Mouse (Mus musculus) intestine, postnatal 0 days (tissue): ENCODE results near the gene Nudt2. TPM values are rescaled to one million over a fixed set of nuclear protein-coding genes. Genes with fewer than 3 reads are reported as not detected.
"Not testable (repeated sequence)": the region's sequence is repeated elsewhere in the genome, so short reads cannot be mapped to it uniquely, and the experiment has no call there.

Experiments
- ATAC-seq: fragments of 200-750 bp; cut with Nextera tagmentation; 2 replicates; pipeline ENCODE4 v1.8.0; 2017; ENCODE audit warnings: mild to moderate bottlenecking, moderate TSS enrichment, moderate library complexity
- H3K27ac ChIP-seq: fragments of 300-500 bp; sonication (generic); 2 replicates; pipeline ENCODE4 v1.5.1; 2014; ENCODE audit warnings: mild to moderate bottlenecking, low read depth, low read length, moderate library complexity
- H3K27me3 ChIP-seq: fragments of 300-500 bp; sonication (generic); replicated peaks from 2 replicates; pipeline ENCODE4 v1.6.1; 2014; ENCODE audit warnings: low read length, mixed read lengths; ENCODE audit not compliant: control insufficient read depth, insufficient read depth
- H3K36me3 ChIP-seq: fragments of 300-500 bp; sonication (generic); 2 replicates; pipeline ENCODE4 v1.6.1; 2014; ENCODE audit warnings: mild to moderate bottlenecking, moderate library complexity; ENCODE audit not compliant: control insufficient read depth, insufficient read depth
- H3K4me1 ChIP-seq: fragments of 300-500 bp; sonication (generic); replicated peaks from 2 replicates; pipeline ENCODE4 v1.6.1; 2014; ENCODE audit warnings: antibody characterized with exemption, low read length, mixed read lengths; ENCODE audit not compliant: control insufficient read depth, insufficient read depth
- H3K4me2 ChIP-seq: fragments of 300-500 bp; sonication (generic); replicated peaks from 2 replicates; pipeline ENCODE4 v1.6.1; 2014; ENCODE audit warnings: low read depth, mild to moderate bottlenecking, moderate library complexity
- H3K4me3 ChIP-seq: fragments of 300-500 bp; sonication (generic); 2 replicates; pipeline ENCODE4 v1.5.1; 2014; ENCODE audit warnings: low read depth, low read length
- H3K9ac ChIP-seq: fragments of 300-500 bp; sonication (generic); 2 replicates; pipeline ENCODE4 v1.6.1; 2014; ENCODE audit warnings: mild to moderate bottlenecking, low read depth, low read length
- H3K9me3 ChIP-seq: fragments of 300-500 bp; sonication (generic); 2 replicates; pipeline ENCODE4 v1.6.1; 2016; ENCODE audit warnings: mixed run types; ENCODE audit not compliant: control insufficient read depth
- CTCF ChIP-seq: sonication (generic); IDR thresholded peaks from 2 replicates; pipeline ENCODE4 v1.5.1; 2016; ENCODE audit warnings: low read depth, mild to moderate bottlenecking, control low read depth, antibody characterized with exemption, moderate library complexity
- WGBS: fragments of 180-500 bp; shearing (Covaris S2); extraction: QIAGEN DNeasy Blood & Tissue Kit; methylation state at CpG from one replicate; pipeline ENCODE4 v1.1.7; 2014; 5-methylcytosine and 5-hydroxymethylcytosine counted together
- polyA plus RNA-seq: library from polyadenylated mRNA; unstranded; fragments of >200 nt; fragmentation: Nextera tagmentation; extraction: Ambion mirVana; gene quantifications from 2 replicates; pipeline ENCODE4 v1.2.1, GENCODE M21; 2015

Gene Nudt2
- 34.9 and 35.7 TPM in 2 replicates for polyA plus RNA-seq

GRCm38 (mm10) chr4:41464345-41465286, at the start of gene Nudt2, which contains the start of gene Kif24:
Gene Nudt2, plus strand, starts transcription at chr4:41465151.
Gene Kif24, minus strand, starts transcription at chr4:41464887.
- TF ChIP-seq CTCF: no peak; the same call in 1 of the 2 replicates
- Histone ChIP-seq H3K27ac (peak within 1 kb of the TSS; percentile 57), H3K27me3 (no peaks in the 10 kb centered on the region), H3K4me1 (no peaks in the 10 kb centered on the region), H3K9ac (peak within 1 kb of the TSS; percentile 65), H3K9me3 (no peaks in the 10 kb centered on the region), H3K4me2 (peak within 1 kb of the TSS; percentile 79), H3K36me3 (no peaks in the 10 kb centered on the region), H3K4me3 (peak within 1 kb of the TSS; percentile 88)
- peak; percentile 98 for ATAC-seq
- under 1% methylated on average over 70 of the region's 70 CpGs for WGBS

GRCm38 (mm10) chr4:41416966-41417365, 48.0 kb upstream of the Nudt2 start:
- H3K4me3 ChIP-seq: no peak overlapping the region
- ATAC-seq: no peak
- H3K27me3 ChIP-seq: no peaks in the 10 kb centered on the region
- H3K36me3 ChIP-seq: no peaks in the 10 kb centered on the region
- no peak overlapping the region for H3K4me2 ChIP-seq
- no peak for TF ChIP-seq CTCF
- H3K4me1 ChIP-seq: no peaks in the 10 kb centered on the region
- no peak overlapping the region for H3K27ac ChIP-seq
- H3K9me3 ChIP-seq: no peaks in the 10 kb centered on the region
- no peak overlapping the region for H3K9ac ChIP-seq

- WGBS: 86% methylated on average over 5 of the region's 5 CpGs
- Histone ChIP-seq H3K4me3 (no peak overlapping the region), H3K9ac (no peak overlapping the region), H3K4me1 (no peaks in the 10 kb centered on the region), H3K27me3 (no peaks in the 10 kb centered on the region), H3K36me3 (0 out of 2 replicates have a peak, but pooled peaks cover 3% of the 10 kb centered on the region), H3K9me3 (no peaks in the 10 kb centered on the region), H3K27ac (no peak overlapping the region), H3K4me2 (no peak overlapping the region)
- no peak for TF ChIP-seq CTCF
- no peak for ATAC-seq
These were observed 26.0 kb upstream of the Nudt2 start for GRCm38 (mm10) chr4:41438931-41439330.

- H3K4me3 ChIP-seq: no peak overlapping the region
- TF ChIP-seq CTCF: no peak
- H3K27ac ChIP-seq: no peak overlapping the region
- 0 out of 2 replicates have a peak, but pooled peaks cover 3% of the 10 kb centered on the region for H3K36me3 ChIP-seq
- no peak overlapping the region for H3K9ac ChIP-seq
- H3K4me2 ChIP-seq: no peak overlapping the region
- ATAC-seq: no peak
- WGBS: 80% methylated on average over 4 of the region's 4 CpGs
- no peaks in the 10 kb centered on the region for H3K9me3 ChIP-seq
- no peaks in the 10 kb centered on the region for H3K27me3 ChIP-seq
- no peaks in the 10 kb centered on the region for H3K4me1 ChIP-seq
These were observed 22.1 kb upstream of the Nudt2 start for GRCm38 (mm10) chr4:41442790-41443302.

GRCm38 (mm10) chr4:41447595-41447994, 17.4 kb upstream of the Nudt2 start:
- no peaks in the 10 kb centered on the region for H3K27me3 ChIP-seq

GRCm38 (mm10) chr4:41460690-41461089, 4.3 kb upstream of the Nudt2 start:
- Histone ChIP-seq H3K27ac (no peak overlapping the region), H3K9me3 (no peaks in the 10 kb centered on the region), H3K4me3 (no peak overlapping the region), H3K36me3 (no peaks in the 10 kb centered on the region), H3K4me1 (no peaks in the 10 kb centered on the region), H3K27me3 (no peaks in the 10 kb centered on the region), H3K9ac (no peak overlapping the region), H3K4me2 (no peak overlapping the region)
- no peak for TF ChIP-seq CTCF
- no peak for ATAC-seq
- WGBS: 95% methylated on average over 1 of the region's 1 CpGs

More at GRCm38 (mm10) chr4:41447595-41447994, 17.4 kb upstream of the Nudt2 start:
- Histone ChIP-seq H3K9me3 (no peaks in the 10 kb centered on the region), H3K4me2 (no peak overlapping the region), H3K4me3 (no peak overlapping the region), H3K4me1 (no peaks in the 10 kb centered on the region), H3K9ac (no peak overlapping the region), H3K36me3 (no peaks in the 10 kb centered on the region; the same call in 1 of the 2 replicates), H3K27ac (no peak overlapping the region)
- no peak for ATAC-seq
- 94% methylated on average over 3 of the region's 3 CpGs for WGBS
- TF ChIP-seq CTCF: no peak

- not testable (repeated sequence) for H3K27ac ChIP-seq, H3K27me3 ChIP-seq, H3K4me1 ChIP-seq, H3K9me3 ChIP-seq, ATAC-seq, H3K9ac ChIP-seq, H3K36me3 ChIP-seq
- Histone ChIP-seq H3K4me2 (peak overlapping the region; percentile 79), H3K4me3 (peak overlapping the region; percentile 88)
- WGBS: 24% methylated on average over 3 of the region's 3 CpGs
These were observed 1.8 kb upstream of the Nudt2 start for GRCm38 (mm10) chr4:41463051-41463738.
